Mouse (Mus musculus): ENCODE measurements around the gene Cfap54.

The Cfap54 gene

DNA sequence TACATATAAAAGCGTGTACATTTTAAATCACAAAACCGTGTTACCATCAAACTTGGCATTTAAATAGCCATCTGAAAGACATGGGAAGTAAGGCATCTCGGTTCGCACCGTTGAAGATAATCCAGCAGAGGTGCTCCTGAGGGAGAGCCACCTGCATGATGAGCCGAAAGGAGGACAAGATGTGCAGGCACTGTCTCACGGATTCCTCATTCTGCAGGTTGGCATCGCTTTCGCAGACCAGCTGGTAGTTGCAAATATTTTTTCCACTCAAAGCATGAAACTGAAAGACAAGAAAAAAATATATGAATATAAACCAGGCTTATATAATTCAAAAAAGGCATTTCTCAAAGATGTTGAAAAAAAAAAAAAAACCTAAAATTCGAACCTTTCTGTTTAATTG lies 16.4 kb downstream of the Cfap54 start:
- in situ Hi-C loops (cut with MboI; ENCODE audit: low sequenced_read_pairs) = loop anchor here (25.0 kb wide), 3 partner anchors 222 to 522 kb away; partner anchors contain the start of gene Snrpf

DNA sequence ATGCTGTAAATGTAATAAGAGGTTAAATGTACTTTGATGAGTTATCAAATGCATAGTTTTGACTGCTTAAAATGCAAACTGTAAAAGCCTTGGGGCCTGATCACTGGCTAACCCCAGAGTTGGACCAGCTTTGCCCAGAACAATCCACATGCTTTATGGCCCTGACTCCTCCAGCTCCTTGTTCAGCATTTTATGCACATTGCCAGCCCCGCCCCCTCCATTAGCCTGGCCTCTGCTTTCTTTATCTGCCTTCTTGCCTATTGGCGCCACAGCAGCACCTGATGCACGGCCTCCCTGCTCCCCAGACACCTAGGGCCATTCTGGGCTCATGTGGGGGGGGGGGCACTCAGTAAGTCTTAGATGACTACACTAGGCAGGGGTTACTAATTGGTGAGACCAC lies 17.8 kb downstream of the Cfap54 start:
- in situ Hi-C loops (cut with MboI; ENCODE audit: low sequenced_read_pairs) = loop anchor here (25.0 kb wide), 3 partner anchors 224 to 524 kb away; partner anchors contain the start of gene Snrpf

DNA sequence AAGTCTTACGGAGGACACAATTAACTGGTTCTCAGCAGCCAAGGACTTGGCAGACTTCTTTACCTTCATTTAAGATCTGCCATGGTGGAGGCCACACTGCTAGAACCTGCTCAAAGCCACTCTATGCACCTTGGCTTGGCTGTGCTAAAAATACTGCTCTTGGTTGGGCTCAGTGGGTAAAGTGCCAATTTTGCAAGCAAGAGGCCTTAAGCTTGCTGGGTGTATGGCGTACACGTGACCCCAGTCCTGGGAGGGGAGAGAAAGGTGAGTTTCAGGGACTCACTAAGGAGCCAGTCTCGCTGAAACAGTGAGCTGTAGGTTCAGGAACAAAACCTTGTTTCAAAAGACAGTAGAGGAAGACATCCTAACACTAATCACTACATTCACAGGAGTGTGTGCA lies 19.0 kb downstream of the Cfap54 start:
- in situ Hi-C loops (cut with MboI; ENCODE audit: low sequenced_read_pairs) = loop anchor here (25.0 kb wide), 3 partner anchors 225 to 525 kb away; partner anchors contain the start of gene Snrpf

DNA sequence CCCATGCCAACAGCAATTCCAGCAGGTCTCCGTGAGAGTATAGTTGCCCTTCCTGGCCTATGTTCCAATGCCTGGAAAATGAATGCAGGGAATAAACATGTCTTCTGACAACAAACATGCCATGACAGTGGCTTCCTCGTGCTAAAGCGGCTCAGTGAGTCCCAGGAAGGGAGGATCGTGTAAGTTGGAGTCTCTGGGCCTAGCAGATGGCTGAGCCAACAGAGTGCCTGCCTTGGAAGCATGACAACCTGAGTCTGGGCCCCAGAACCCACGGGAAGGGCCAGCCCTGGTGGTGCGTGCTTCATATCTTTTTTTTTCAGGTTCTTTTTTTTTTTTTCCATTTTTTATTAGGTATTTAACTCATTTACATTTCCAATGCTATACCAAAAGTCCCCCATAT lies 27.6 kb downstream of the Cfap54 start:
- in situ Hi-C loops (cut with MboI; ENCODE audit: low sequenced_read_pairs) = loop anchor here (25.0 kb wide), 3 partner anchors 233 to 533 kb away; partner anchors contain the start of gene Snrpf

DNA sequence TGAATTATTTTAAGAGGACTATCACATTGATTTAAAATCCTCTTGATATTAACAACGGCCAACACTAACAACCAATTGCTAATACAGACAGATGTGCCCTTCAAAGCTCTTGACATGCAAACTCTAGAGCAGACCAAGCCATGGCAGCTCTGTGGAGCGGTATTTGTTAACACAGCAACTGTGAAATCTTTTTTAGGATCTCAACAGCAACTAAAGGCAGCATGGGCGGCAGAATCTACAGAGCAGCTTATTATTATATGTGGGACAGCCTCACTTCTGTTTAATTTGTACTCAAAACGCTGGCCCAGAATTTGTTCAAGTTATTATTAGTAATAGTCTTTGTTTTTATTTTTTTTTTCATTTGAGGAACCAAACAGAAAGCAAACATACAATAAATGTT lies 28.1 kb downstream of the Cfap54 start:
- in situ Hi-C loops (cut with MboI; ENCODE audit: low sequenced_read_pairs) = loop anchor here (25.0 kb wide), 3 partner anchors 234 to 534 kb away; partner anchors contain the start of gene Snrpf

DNA sequence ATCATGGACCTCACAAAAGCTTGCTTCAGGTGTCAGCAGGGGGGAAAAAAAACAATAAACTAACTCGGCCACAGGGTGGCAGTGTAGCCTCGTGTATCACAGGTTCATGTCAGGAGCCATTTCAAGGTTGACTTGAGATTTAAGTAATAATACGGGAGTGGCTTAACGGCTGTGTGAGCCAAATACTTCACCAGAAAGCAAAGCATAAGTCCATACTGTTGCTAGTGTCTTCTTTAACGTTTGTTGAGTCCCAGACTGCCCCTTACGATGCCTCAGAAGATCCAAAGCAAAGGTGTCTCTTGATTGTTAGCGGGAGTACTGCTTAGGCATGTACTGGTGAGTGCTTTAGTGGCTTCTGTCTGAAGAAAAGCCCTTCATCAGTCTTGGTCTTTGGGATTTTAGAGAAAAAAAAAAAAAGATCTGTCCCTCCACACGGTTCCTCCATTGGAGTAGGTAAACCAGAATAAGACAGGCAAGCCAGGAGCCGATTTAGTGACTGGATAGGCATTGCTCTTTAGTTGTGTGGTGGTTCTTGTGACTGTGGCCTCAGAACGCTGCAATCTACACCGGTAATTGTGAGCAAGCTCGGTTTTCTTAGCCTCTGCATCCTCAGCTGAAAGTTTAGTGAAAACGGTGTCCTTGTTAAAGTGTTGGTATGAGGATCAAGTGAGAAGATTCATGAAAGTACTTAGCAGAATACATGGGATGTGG lies 30.2 kb downstream of the Cfap54 start:
- in situ Hi-C loops (cut with MboI; ENCODE audit: low sequenced_read_pairs) = loop anchor here (25.0 kb wide), 3 partner anchors 236 to 536 kb away; partner anchors contain the start of gene Snrpf

DNA sequence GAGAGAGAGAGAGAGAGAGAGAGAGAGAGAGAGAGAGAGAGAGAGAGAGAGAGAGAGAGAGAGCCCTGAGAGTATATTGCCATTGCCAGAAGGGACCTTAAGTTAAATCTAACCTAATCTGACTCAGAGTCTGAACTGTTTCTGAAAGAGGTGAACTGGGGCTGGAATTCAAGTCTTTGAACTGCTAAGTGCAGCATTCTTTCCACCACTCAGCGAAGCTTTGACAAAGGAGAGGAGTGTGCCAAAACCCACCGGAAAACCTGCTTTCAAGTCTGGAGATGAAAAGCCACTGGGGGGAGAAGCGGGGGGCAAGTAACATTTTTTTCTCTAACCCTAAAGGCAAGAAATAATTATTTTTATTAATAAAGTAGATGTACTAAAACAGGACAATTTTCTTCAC lies 30.8 kb downstream of the Cfap54 start:
- in situ Hi-C loops (cut with MboI; ENCODE audit: low sequenced_read_pairs) = loop anchor here (25.0 kb wide), 3 partner anchors 237 to 537 kb away; partner anchors contain the start of gene Snrpf

DNA sequence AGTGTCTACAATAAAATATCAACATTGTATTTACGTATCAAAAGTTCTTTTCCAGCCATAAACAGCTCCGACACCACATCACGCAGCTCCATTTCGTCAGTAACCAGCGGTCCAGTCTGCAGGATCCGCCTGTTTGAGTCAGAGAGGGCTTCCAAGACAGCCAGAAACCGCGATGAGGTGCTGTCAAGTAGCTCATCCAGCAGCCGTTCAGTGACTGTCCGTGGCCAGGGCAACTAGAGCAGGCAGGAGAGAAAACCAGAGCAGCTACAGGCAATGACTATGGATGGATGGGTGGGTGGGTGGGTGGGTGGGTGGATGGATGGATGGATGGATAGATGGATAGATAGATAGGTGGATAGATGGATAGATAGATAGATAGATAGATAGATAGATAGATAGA lies 38.2 kb downstream of the Cfap54 start:
- in situ Hi-C loops (cut with MboI; ENCODE audit: low sequenced_read_pairs) = no loop called here

DNA sequence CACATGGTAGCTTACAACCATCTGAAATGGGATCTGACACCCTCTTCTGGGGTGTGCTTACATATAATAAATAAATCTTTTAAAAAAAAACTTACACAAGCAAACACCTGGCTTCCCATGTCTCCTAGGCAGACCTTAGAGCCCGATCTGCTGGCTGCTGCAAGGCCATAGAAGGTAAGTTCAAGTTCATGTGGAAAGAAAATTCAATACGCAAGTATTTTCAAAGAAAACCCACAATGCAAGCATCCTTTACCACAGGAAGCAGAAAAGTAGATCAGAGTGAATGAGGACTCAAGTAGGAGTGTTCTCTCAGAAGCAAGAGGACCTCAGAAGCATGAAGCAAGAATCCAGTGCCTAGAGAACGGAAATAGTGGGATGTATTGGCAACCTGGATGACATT lies 39.6 kb downstream of the Cfap54 start:
- in situ Hi-C loops (cut with MboI; ENCODE audit: low sequenced_read_pairs) = no loop called here

DNA sequence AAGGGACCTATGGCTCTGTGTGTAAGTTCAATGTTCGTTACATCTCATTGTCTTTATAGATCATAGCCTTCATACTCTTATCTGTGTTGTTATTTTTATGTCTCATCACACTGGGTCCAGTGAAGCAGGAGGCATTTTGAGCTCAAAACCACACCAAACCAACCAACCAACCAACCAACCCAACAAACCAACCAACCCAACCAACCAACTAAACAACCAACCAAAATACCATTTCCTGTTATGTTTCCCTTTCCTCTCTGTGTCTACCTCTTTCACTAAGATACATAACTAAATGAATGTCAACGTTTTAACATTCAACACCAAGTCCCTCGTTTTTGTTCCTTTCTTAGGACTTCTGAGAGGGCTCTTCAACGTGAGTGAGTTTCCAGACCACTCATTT lies 40.0 kb downstream of the Cfap54 start:
- in situ Hi-C loops (cut with MboI; ENCODE audit: low sequenced_read_pairs) = no loop called here

DNA sequence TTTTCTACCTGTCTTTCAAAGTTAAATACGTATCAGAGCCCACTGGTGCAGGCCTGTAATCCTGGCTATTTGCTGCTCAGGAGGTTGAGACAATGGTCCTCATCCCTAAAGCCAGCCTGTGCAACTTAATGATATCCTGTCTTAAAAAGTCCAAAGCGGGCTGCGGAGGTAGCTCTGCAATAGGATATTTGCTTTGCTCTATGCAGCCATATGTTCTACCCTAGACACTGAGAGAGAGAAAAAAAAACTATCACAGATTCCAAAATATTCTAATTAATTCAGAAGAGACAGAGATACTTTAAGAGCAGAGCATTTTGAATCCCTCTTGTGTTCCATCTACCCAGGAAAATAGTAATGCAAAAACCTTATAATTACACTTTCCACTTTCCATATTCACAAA lies 44.9 kb downstream of the Cfap54 start:
- in situ Hi-C loops (cut with MboI; ENCODE audit: low sequenced_read_pairs) = no loop called here

DNA sequence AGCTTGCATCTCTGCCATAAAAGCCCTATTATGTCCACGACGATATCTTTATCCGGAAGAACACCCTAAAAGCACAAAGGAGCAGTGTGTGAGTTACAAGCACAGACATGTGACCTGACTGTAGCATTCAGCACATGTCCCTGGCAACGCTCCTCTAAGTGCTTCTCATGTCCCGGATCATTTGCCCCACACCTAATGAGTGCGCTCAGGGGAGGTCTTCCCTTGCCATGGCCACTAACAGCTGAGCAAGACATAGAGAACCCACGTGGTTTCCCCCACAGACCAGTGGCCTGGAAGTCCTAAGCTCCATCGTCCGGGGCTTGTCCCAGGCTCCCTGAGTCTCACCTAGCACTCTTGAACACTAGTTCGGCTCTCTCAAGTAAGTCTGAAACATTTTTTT lies 45.9 kb downstream of the Cfap54 start:
- in situ Hi-C loops (cut with MboI; ENCODE audit: low sequenced_read_pairs) = no loop called here

DNA sequence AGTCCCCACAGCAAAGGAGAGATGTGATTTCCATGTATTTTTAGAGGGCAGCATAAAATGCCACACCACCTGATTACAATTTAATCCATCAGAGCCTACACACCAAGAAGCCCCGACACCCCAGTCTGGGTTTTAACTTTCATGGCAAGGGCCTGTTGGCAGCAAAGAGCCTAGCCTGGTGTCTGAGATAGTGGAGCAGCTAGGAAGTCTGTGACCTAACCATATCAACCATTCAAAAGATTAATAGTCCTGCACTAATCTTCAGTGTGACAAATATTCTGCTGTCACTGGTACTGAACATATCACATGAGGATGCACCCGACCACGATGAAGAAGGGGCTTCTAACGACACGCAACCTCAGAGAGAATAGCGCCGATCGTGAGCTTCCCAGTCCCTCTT lies 58.1 kb downstream of the Cfap54 start:
- in situ Hi-C loops (cut with MboI; ENCODE audit: low sequenced_read_pairs) = loop anchor here (25.0 kb wide), 1 partner anchor 1736 kb away; no protein-coding TSS in a partner anchor

DNA sequence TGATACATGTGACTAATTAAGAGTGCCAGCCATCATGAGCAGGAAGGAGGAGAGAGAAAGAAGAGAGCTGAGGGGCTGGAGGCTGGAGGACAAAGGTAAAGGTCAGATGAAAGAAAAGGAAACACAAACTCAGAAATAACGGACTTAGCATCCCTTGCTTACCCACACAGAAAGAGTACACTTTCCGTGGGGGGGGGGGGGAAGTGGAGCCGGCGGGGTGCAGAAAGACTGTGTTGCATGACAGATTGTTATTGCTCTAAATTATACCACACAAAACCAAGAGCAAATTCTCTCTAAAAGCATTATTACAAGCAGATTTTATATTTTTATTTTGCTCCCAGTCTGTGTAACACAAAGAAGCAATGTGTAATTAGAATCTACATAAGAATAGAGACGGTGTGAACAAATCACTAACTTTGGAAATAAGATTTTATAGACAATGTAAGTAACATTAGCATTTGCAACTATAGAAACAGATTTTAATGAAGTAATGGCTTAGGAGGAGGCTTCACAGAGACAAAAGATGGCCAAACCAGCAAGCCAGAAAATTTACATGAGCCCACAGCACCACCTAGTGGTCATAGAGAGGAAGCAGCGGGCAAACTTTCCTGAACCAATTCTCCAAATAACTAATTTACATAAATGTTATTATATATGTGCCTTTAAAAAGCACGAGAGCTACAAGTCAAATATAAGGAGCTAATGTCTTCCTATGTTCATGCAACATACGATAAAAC lies 67.2 kb downstream of the Cfap54 start:
- in situ Hi-C loops (cut with MboI; ENCODE audit: low sequenced_read_pairs) = loop anchor here (25.0 kb wide), 1 partner anchor 1727 kb away; no protein-coding TSS in a partner anchor

DNA sequence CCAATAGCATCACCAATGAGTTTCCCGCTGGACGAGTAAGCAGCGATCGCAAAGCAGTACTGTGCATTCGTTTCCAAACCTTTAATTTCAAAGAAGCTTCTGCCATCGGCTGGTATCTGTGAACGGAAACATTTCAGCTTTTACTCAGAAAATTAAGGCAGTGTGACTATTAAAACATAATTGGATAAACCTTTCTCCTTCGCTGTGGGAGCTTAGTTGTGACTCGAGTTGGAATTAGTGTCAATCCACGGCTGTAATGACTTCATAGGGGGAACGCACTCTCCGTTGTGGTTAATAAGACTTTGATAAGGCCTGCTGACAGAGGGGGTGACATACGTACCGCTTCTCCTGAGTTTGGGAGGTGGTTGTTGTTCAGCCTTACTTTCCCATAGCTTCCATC lies 70.3 kb downstream of the Cfap54 start:
- in situ Hi-C loops (cut with MboI; ENCODE audit: low sequenced_read_pairs) = loop anchor here (25.0 kb wide), 1 partner anchor 1724 kb away; no protein-coding TSS in a partner anchor

DNA sequence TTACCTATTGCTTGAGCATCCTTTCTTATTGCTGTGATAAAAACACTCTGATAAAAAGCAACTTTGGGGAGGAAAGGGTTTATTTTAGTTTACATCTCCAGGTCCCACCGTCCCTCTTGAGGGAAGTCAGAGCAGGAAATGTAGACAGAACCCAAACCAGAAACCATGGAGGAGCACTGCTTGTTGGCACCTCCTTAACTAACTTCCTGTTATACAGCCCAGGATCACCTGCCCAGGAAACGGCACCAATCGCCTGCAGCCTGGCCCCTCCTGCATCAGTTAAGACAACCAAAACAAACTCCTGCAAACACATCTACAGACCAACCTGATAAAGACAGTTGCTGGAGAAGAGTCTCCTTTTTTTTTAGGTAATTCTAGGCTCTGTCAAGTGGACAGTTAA lies 74.4 kb downstream of the Cfap54 start:
- in situ Hi-C loops (cut with MboI; ENCODE audit: low sequenced_read_pairs) = loop anchor here (25.0 kb wide), 1 partner anchor 1720 kb away; no protein-coding TSS in a partner anchor

DNA sequence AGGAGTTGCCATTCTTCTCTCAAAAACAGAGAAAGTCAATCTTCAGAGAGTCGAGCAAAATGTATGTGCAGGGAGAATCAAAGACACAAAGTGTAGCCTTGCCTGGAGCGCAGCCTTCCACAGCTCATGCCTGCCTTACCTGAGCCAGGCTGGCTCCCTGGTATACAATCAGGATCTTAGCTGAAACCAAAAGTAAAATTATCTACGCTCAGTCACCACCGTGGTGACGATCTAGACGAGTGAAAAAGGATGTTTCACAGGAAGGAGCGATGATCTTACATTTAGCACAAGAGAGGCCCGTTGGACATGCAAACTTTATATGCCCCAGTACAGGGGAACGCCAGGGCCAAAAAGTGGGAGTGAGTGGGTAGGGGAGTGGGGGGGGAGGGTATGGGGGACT lies 75.0 kb downstream of the Cfap54 start:
- in situ Hi-C loops (cut with MboI; ENCODE audit: low sequenced_read_pairs) = loop anchor here (25.0 kb wide), 1 partner anchor 1719 kb away; no protein-coding TSS in a partner anchor

DNA sequence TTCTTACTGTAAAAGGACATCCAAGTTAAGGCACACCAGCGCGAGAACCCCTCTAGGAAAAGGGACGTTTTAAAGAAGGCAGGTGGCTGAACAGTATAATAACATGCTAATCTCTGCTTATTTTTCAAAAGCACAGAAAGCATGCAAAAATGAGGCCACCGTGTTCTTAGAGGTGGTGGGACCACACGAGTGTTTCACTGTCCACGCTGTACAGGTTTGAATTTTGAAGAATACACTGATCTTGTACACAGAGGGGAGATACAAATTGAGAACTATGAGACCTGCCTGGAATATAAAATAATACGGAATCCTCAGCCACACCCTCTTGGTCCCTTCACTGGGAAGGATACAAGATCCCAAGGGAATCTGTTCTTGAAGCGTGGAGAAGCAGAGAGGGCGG lies 82.9 kb downstream of the Cfap54 start:
- in situ Hi-C loops (cut with MboI; ENCODE audit: low sequenced_read_pairs) = no loop called here

DNA sequence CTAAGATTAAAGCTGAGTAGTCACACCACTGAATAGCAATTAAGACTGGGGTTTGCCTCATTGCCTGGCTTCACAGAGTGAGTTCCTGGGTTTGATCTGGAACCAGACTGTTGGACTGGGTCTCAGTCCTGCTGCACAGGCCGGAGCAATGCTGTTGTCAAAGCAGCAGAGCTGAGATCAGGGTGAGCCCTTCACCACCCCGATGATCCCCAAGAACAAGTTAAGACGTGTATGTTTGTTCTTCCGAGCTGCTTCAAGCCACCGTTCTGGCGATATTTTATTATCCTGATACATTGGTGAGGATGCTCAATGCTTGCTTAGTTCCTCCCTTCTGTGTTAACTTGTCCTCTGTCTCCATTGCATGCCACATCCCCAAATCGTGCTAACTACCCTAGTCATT lies 86.2 kb downstream of the Cfap54 start:
- in situ Hi-C loops (cut with MboI; ENCODE audit: low sequenced_read_pairs) = no loop called here

DNA sequence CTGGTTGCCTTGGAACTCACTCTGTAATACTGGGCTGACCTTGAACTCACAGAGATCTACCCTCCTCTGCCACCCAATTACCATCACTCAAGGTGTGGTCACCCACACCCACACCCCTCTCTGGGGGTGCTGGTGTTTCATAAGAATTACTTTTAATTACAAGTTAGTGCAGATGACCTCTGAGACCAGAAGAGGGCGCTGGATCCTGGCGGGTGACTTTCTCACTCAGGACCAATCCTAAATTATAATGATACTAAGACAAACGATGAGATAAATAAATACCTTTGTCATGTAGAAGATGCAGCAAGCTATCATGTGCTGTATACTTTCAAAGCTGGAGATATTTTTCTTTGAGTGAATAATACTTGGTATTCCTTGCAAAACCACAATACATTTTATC lies 87.1 kb downstream of the Cfap54 start:
- in situ Hi-C loops (cut with MboI; ENCODE audit: low sequenced_read_pairs) = no loop called here

DNA sequence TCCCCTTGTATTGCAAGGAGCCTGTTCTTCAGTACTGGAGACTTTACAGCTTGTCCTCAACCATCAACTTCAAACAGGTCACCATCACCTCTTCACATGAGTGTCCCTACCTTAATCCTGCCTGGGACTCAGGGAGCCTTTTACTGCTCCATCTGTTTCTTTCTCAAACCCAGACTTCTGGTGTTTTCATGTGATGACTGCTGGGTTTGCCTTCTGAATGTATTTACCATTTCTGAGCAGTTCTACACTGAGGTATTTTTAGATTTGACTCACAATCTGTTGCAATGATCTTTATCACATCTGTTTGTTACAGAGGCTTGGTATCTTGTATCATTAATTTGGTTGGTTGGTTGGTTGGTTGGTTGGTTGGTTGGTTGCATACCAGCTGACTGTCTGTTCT lies 88.9 kb downstream of the Cfap54 start:
- in situ Hi-C loops (cut with MboI; ENCODE audit: low sequenced_read_pairs) = no loop called here

DNA sequence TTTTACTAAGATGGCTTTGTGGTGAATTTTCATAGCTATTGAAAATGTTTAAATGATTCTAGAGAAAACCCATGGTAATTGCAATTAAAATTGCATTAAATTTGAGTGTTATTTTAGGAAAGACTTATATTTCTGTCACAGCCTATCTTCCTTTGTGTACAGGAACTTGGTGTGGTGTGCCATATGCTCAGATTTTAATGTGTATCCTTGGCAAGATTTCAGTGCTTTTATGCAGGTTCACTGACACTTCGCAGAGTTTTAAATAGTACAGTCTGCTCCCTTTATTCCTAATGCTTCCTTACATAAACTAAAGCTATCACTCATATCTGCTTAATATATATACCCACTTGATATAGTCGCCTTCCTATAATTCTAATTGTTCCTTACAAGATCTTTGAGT lies 90.8 kb downstream of the Cfap54 start:
- in situ Hi-C loops (cut with MboI; ENCODE audit: low sequenced_read_pairs) = no loop called here
